Mouse (Mus musculus): ENCODE data around the gene Parp3.
"Not testable (repeated sequence)": the region's sequence is repeated elsewhere in the genome, so short reads cannot be mapped to it uniquely, and the experiment has no call there.

The Parp3 gene

GRCm38 (mm10) chr9:106476924-106477484 is at the start of gene Parp3:
TSS of gene Parp3 (minus strand) at chr9:106476949.
- ATAC-seq (ENCODE audit: low TSS enrichment) = peak; percentile 94

GRCm38 (mm10) chr9:106519909-106520308 is 43.2 kb upstream of the Parp3 start:
- no peak for ATAC-seq (ENCODE audit: low TSS enrichment)

- ATAC-seq (ENCODE audit: low TSS enrichment) = no peak
Observed at GRCm38 (mm10) chr9:106519433-106519832, 42.7 kb upstream of the Parp3 start.

- no peak for ATAC-seq (ENCODE audit: low TSS enrichment)
Observed at GRCm38 (mm10) chr9:106514273-106514672, 37.5 kb upstream of the Parp3 start, which contains the start of gene Iqcf5. TSS of gene Iqcf5 (plus strand) at chr9:106514573.

GRCm38 (mm10) chr9:106513566-106513965 is 36.8 kb upstream of the Parp3 start:
- ATAC-seq (ENCODE audit: low TSS enrichment) = no peak

- ATAC-seq (ENCODE audit: low TSS enrichment) = peak; percentile 27; the same call in 1 of the 2 replicates
Observed at GRCm38 (mm10) chr9:106512729-106513450, 36.1 kb upstream of the Parp3 start.

GRCm38 (mm10) chr9:106509356-106509755 is 32.6 kb upstream of the Parp3 start:
- ATAC-seq (ENCODE audit: low TSS enrichment) = no peak; the same call in 1 of the 2 replicates

- ATAC-seq (ENCODE audit: low TSS enrichment) = no peak
Observed at GRCm38 (mm10) chr9:106504246-106504645, 27.5 kb upstream of the Parp3 start.

GRCm38 (mm10) chr9:106501846-106502245 is 25.1 kb upstream of the Parp3 start:
- no peak for ATAC-seq (ENCODE audit: low TSS enrichment)

GRCm38 (mm10) chr9:106499667-106500066 is 22.9 kb upstream of the Parp3 start, which contains the start of gene Iqcf1:
TSS of gene Iqcf1 (plus strand) at chr9:106499967.
- no peak for ATAC-seq (ENCODE audit: low TSS enrichment)

GRCm38 (mm10) chr9:106487602-106488001 is 10.9 kb upstream of the Parp3 start:
- not testable (repeated sequence) for ATAC-seq (ENCODE audit: low TSS enrichment)

GRCm38 (mm10) chr9:106485076-106485475 is 8.3 kb upstream of the Parp3 start:
- ATAC-seq (ENCODE audit: low TSS enrichment) = no peak

GRCm38 (mm10) chr9:106483606-106484005 is 6.9 kb upstream of the Parp3 start:
- ATAC-seq (ENCODE audit: low TSS enrichment) = no peak

- no peak for ATAC-seq (ENCODE audit: low TSS enrichment)
Observed at GRCm38 (mm10) chr9:106483136-106483535, 6.4 kb upstream of the Parp3 start.

- ATAC-seq (ENCODE audit: low TSS enrichment) = no peak
Observed at GRCm38 (mm10) chr9:106482578-106483115, 5.9 kb upstream of the Parp3 start.

- ATAC-seq (ENCODE audit: low TSS enrichment) = no peak
Observed at GRCm38 (mm10) chr9:106481676-106482075, 4.9 kb upstream of the Parp3 start.

GRCm38 (mm10) chr9:106481075-106481474 is 4.3 kb upstream of the Parp3 start:
- no peak for ATAC-seq (ENCODE audit: low TSS enrichment)

GRCm38 (mm10) chr9:106480541-106480940 is 3.8 kb upstream of the Parp3 start:
- no peak for ATAC-seq (ENCODE audit: low TSS enrichment)

GRCm38 (mm10) chr9:106478101-106478500 is 1.4 kb upstream of the Parp3 start:
- ATAC-seq (ENCODE audit: low TSS enrichment) = no peak

- ATAC-seq (ENCODE audit: low TSS enrichment) = no peak
Observed at GRCm38 (mm10) chr9:106477649-106478048, 900 bp upstream of the Parp3 start.

GRCm38 (mm10) chr9:106476002-106476923 is 486 bp downstream of the Parp3 start:
- ATAC-seq (ENCODE audit: low TSS enrichment) = peak; percentile 19; the same call in 1 of the 2 replicates

- ATAC-seq (ENCODE audit: low TSS enrichment) = no peak
Observed at GRCm38 (mm10) chr9:106475663-106476001, 1.1 kb downstream of the Parp3 start, which contains the start of gene Rrp9. TSS of gene Rrp9 (plus strand) at chr9:106475963.

Data from frontal cortex, adult (tissue).